Mouse (Mus musculus): ENCODE data around the gene 1190002N15Rik.

Gene 1190002N15Rik

DNA sequence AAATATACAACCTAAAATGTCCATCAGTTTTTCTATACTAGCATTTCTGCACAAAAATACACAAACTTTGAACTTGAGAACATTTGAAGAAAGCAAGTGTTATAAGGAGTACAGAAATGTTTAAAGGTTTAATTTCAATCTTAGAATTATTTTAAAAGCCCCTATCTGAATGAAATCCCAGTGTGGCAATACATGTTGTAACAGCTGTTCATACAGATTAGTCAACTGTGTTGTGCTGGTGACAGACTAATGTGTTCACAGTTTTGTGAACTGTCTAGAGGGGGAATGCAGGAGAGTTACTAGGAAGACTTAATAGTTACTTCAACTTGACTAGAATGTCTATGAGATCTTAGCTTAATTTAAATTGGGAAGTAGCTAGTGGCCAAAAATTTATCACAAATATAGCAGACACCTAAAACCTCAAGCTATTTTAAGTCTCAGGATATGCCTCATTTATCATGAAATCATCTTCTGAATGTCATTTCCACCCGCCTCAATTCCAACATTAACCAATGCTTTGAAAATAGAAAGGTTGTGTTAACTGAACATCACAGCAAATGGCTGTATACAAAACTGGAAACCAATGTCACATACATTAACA is 8.6 kb downstream of the 1190002N15Rik start:
- no peak for DNase-seq (ENCODE audit: low read depth)

- DNase-seq (ENCODE audit: low read depth), result no peak
Observed at GRCm38 (mm10) chr9:94526473-94526872, 11.4 kb downstream of the 1190002N15Rik start.

DNA sequence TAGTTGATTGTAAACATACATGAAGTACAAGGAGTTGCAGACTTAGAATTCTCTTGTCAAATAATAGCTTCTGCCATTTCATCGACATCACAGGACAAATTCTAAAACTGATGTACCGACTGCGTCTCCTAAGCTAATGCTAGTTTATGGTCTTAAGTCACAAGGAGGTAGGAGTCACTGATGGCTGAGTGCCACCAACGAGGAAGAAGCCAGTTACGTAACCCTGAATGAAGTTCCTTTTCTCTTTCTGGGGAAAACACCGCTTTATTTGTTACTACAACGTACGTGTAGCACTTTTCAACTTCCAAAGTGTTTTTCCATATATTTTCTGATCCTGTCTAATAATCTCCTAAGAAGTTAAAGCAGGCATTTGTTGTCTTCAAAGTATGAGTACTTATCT is 25.6 kb downstream of the 1190002N15Rik start:
- no peak for DNase-seq (ENCODE audit: low read depth)

- DNase-seq (ENCODE audit: low read depth), result no peak
Observed at GRCm38 (mm10) chr9:94511139-94511538, 26.7 kb downstream of the 1190002N15Rik start.

- no peak for DNase-seq (ENCODE audit: low read depth)
Observed at GRCm38 (mm10) chr9:94506980-94507379, 30.9 kb downstream of the 1190002N15Rik start.

- no peak for DNase-seq (ENCODE audit: low read depth)
Observed at GRCm38 (mm10) chr9:94491467-94491866, 46.4 kb downstream of the 1190002N15Rik start.

GRCm38 (mm10) chr9:94487976-94488375 is 49.9 kb downstream of the 1190002N15Rik start:
- DNase-seq (ENCODE audit: low read depth), result no peak

DNA sequence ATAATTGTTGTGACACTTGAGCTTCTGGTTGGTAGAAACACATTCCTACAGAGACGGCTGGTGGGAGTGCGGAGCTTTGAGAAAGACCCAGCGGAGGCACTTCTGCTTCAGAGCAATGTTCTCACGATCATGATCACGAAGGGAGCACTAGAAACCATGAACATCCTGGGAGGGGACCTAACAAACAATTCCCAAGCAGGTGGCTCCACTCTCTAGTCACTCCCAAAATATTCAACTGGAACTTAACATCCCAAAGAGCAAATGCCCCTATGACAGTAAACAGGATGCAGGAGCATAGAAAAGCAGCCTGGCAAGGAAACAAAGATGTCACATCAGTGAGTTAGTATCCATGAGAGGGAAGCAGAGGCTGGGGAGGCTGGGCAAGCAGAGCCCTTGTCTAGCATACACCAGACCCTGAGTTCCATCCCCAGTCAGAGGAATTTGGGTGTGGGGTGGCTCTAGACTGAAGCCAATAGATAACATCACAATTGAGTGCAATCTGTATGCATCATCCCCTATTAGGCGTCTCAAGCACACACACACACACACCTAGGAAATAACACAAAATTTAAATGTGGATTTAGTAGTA is 54.5 kb downstream of the 1190002N15Rik start:
- no peak for DNase-seq (ENCODE audit: low read depth)

GRCm38 (mm10) chr9:94482215-94482975 is 55.5 kb downstream of the 1190002N15Rik start:
- DNase-seq (ENCODE audit: low read depth), result no peak

DNA sequence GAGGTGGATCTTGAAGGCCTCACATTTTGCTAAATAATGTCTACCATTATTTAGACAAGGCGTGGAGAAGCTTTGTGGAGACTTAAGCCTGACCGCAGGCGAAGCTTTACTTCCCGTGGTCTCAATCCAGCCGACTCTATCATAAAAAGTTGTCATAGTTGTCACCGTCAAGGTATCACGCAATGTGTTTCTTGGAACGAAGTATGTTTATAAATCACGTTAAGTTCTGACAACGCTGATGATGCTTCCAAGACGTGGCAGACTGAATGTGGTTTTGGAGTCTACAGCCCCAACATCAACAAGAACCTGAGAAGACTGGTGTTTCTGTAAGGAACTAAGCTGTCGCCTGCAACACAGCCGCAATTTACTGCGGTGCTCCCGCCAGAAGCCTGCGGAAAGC is 56.8 kb downstream of the 1190002N15Rik start:
- DNase-seq (ENCODE audit: low read depth), result no peak

- no peak for DNase-seq (ENCODE audit: low read depth)
Observed at GRCm38 (mm10) chr9:94479382-94479781, 58.5 kb downstream of the 1190002N15Rik start.

DNA sequence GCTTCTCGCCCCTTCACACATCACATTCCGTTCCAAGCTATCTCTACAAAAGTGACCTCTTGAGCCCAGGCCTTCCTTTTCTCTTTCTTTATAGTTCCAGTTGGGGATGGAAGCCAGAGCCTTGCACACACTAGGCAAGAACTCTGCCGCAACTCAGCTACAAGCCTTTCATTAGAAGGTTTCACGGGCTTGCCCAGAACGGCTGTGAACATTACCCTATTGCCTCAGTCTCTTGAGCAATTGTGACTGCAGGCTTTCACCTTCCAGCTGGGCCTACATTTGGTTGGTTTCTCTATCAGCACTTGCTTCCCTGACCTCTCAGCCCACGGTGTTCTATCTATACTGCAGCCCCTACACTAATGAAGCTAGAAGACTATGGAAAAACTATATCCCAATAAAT is 58.9 kb downstream of the 1190002N15Rik start:
- DNase-seq (ENCODE audit: low read depth), result no peak

DNA sequence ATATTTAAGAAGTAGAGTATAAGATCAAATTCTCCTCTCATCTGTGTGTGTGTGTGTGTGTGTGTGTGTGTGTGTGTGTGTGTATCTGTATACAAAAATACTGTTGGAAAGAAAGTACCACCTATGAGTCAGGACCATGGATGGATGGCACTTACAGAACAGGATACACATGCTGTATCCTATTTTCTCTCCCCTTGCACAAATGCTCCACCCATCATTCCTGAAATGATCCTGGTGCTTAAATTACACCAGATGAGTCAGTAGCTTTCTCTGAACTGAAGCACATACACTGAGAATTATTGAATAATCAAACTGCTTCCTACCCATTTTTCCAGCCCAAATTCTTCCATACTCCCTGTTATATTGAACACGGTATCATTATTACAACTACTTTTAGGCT is 61.9 kb downstream of the 1190002N15Rik start:
- no peak for DNase-seq (ENCODE audit: low read depth)

GRCm38 (mm10) chr9:94473898-94474297 is 64.0 kb downstream of the 1190002N15Rik start:
- no peak for DNase-seq (ENCODE audit: low read depth)

- no peak for DNase-seq (ENCODE audit: low read depth)
Observed at GRCm38 (mm10) chr9:94472963-94473582, 64.8 kb downstream of the 1190002N15Rik start.

GRCm38 (mm10) chr9:94471485-94471884 is 66.4 kb downstream of the 1190002N15Rik start:
- no peak for DNase-seq (ENCODE audit: low read depth)
